Mouse (Mus musculus) ES-E14 (cell line): ENCODE data around the gene Igf2bp3. TPM values are rescaled to one million over a fixed set of nuclear protein-coding genes. Genes with fewer than 3 reads are reported as not detected.

ENCODE experiments used
- DNase-seq: peaks from one replicate; pipeline ENCODE4 v3.0.0-alpha.2; 2013; ENCODE audit warnings: low read depth, low spot score
- H3K27ac ChIP-seq: 2 replicates; pipeline ENCODE4 v1.5.1; 2012; ENCODE audit warnings: low read depth, mild to moderate bottlenecking, low read length, moderate library complexity, mixed read lengths; ENCODE audit not compliant: poor library complexity, insufficient read depth, severe bottlenecking
- H3K36me3 ChIP-seq: 2 replicates; pipeline ENCODE4 v1.6.1; 2012; ENCODE audit warnings: mild to moderate bottlenecking, low read length, moderate library complexity, mixed read lengths; ENCODE audit not compliant: control insufficient read depth, poor library complexity, insufficient read depth, severe bottlenecking
- H3K4me1 ChIP-seq, 2 experiments: fragments of 150-350 bp in 1 of 2; sonication (generic) in 1 of 2; 2 replicates each; pipeline ENCODE4 v1.6.1; 2012; ENCODE audit warnings: low read length in 2 of 2, mild to moderate bottlenecking in 1 of 2, mixed read lengths in 1 of 2; ENCODE audit not compliant: control insufficient read depth in 2 of 2, insufficient read depth in 2 of 2, poor library complexity in 1 of 2
- H3K4me3 ChIP-seq, 2 experiments: fragments of 150-350 bp in 1 of 2; sonication (generic) in 1 of 2; 2 replicates each; pipeline ENCODE4 v1.5.1; 2012; ENCODE audit warnings: low read length in 2 of 2, low read depth in 1 of 2, mild to moderate bottlenecking in 1 of 2, mixed read lengths in 1 of 2; ENCODE audit not compliant: insufficient read depth in 1 of 2, poor library complexity in 1 of 2, severe bottlenecking in 1 of 2
- H3K9ac ChIP-seq: 2 replicates; pipeline ENCODE4 v1.6.1; 2012; ENCODE audit warnings: low read depth, mild to moderate bottlenecking, low read length, mixed read lengths; ENCODE audit not compliant: poor library complexity, insufficient read depth, severe bottlenecking
- H3K9me3 ChIP-seq: fragments of 150-350 bp; sonication (generic); 2 replicates; pipeline ENCODE4 v1.6.1; 2012; ENCODE audit warnings: low read depth, mild to moderate bottlenecking, low read length; ENCODE audit not compliant: control insufficient read depth, insufficient read depth
- CHD2 ChIP-seq: IDR thresholded peaks from 2 replicates; pipeline ENCODE4 v1.6.1; 2014; ENCODE audit warnings: mild to moderate bottlenecking, low read depth, low read length, inconsistent platforms
- HCFC1 ChIP-seq: IDR thresholded peaks from 2 replicates; pipeline ENCODE4 v1.6.1; 2012; ENCODE audit warnings: low read length, inconsistent platforms, borderline replicate concordance; ENCODE audit not compliant: insufficient read depth
- MAFK ChIP-seq: IDR thresholded peaks from 2 replicates; pipeline ENCODE4 v1.6.1; 2014; ENCODE audit warnings: mild to moderate bottlenecking, low read depth, low read length, inconsistent platforms; ENCODE audit not compliant: insufficient read depth
- ZC3H11A ChIP-seq: IDR thresholded peaks from 2 replicates; pipeline ENCODE4 v1.6.1; 2012; ENCODE audit warnings: low read depth, mild to moderate bottlenecking, inconsistent platforms, low read length, borderline replicate concordance
- ZNF384 ChIP-seq: IDR thresholded peaks from 2 replicates; pipeline ENCODE4 v1.6.1; 2012; ENCODE audit warnings: low read depth, low read length, inconsistent platforms
- in situ Hi-C, 2 experiments: fragments of 600-800 bp; cut with MboI; formaldehyde crosslinking; loops; one replicate each; pipeline ENCODE4 v1.15.1; 2025; ENCODE audit warnings: low sequenced_read_pairs in 2 of 2, inconsistent platforms in 1 of 2; ENCODE audit not compliant: unreplicated experiment in 2 of 2
- total RNA-seq: library from RNA; depleted of rRNA; stranded (reverse); fragments of 300-350 nt; gene quantifications from 2 replicates; pipeline ENCODE4 v1.2.3, GENCODE M21; 2012

The Igf2bp3 gene
- total RNA-seq, 1 experiment: 32.8 TPM

GRCm38 (mm10) chr6:49068361-49068760 lies 146.4 kb downstream of the Igf2bp3 start:
- Histone ChIP-seq H3K4me3 (no peak overlapping the region), H3K9ac (peak overlapping the region; percentile 31; the same call in 1 of the 2 replicates), H3K36me3 (no peaks in the 10 kb centered on the region), H3K4me1 (peaks cover 0 to 3% of the 10 kb centered on the region in 2 experiments; a peak in 1 of 4 replicates), H3K27ac (no peak overlapping the region), H3K9me3 (no peaks in the 10 kb centered on the region)
- no peak for TF ChIP-seq ZC3H11A
- no peak for TF ChIP-seq MAFK
- TF ChIP-seq CHD2: no peak
- TF ChIP-seq ZNF384: no peak
- no peak for TF ChIP-seq HCFC1
- DNase-seq: no peak
- in situ Hi-C loops: loop anchor here in 1 of 2 experiments (10.0 kb wide), 1 partner anchor 296 kb away; the partner anchor contains the start of gene Fam221a

DNA sequence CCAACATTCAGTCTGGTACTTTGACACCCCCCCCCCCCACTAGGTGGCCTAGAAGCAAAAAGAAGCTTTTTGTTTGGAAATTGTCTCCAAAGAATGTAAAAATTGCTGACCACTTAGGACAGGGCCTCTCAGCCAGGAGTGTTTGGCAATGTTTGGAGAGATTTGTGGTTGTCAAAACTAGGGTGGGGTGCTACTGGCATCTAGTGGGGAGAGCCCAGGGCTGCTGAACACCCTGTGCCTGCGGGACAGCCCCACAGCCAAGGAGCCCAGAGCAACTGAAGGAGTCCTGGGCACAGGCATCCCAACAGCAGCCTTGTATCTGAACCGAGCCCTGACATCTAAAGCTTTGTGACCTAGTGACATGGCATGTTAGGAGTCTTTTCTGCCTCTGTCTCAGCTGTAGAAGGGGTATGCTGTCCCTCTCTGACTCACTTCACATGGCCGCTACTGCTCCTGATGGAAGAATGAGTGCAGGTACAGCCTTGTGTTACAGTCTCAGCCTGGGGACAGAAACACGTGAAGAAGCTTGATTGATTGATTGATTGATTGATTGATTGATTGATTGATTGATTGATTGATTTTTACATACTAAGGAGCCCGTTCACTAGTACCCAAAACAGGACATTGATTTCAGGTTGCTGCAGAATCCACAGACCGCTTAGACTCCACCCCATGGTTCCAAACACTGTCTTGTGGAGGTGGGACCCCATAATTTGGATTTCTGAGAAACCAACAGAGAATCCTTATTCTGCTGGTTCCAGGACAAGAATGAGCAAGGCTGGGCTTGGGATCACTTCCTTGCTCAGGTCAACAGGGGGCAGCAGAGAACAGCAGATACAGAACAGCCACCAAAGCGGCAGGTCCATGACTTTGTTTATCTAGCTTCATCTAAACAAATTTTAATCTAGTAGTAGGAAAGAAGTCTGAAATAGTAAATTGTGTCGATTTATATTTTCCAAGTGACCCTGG lies 157.4 kb downstream of the Igf2bp3 start:
- Histone ChIP-seq H3K36me3 (no peaks in the 10 kb centered on the region), H3K9ac (no peak overlapping the region), H3K9me3 (no peaks in the 10 kb centered on the region), H3K4me1 (peaks cover 0 to 3% of the 10 kb centered on the region in 2 experiments; a peak in 1 of 4 replicates), H3K4me3 (no peak overlapping the region), H3K27ac (no peak overlapping the region)
- DNase-seq: no peak
- peak; percentile 79 for TF ChIP-seq ZC3H11A
- no peak for TF ChIP-seq ZNF384
- in situ Hi-C loops: no loop called here

DNA sequence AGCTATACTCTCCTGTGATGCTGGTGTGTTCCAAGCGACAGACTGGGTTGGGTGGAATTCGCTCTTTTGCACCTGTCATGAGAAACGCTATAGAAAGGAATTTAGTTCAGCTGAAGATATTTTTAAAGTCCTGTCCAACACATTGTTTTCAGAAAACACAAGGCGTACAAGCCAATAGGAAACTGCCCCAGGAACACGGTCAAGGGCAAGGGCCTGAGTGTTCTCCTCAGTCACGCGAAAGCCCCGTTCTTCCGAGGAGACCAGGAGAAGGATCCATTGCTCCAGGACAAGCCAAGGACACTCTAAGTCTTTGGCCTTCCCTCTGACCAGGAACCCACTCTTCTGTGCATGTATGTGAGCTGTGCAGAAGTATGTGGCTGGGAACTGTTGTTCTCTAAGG lies 158.7 kb downstream of the Igf2bp3 start:
- Histone ChIP-seq H3K36me3 (no peaks in the 10 kb centered on the region), H3K27ac (no peak overlapping the region), H3K9ac (no peak overlapping the region), H3K4me1 (peaks cover 0 to 3% of the 10 kb centered on the region in 2 experiments; a peak in 1 of 4 replicates), H3K9me3 (no peaks in the 10 kb centered on the region), H3K4me3 (no peak overlapping the region)
- TF ChIP-seq ZC3H11A (no peak), CHD2 (no peak), HCFC1 (no peak), ZNF384 (no peak)
- in situ Hi-C loops: no loop called here
- DNase-seq: no peak

DNA sequence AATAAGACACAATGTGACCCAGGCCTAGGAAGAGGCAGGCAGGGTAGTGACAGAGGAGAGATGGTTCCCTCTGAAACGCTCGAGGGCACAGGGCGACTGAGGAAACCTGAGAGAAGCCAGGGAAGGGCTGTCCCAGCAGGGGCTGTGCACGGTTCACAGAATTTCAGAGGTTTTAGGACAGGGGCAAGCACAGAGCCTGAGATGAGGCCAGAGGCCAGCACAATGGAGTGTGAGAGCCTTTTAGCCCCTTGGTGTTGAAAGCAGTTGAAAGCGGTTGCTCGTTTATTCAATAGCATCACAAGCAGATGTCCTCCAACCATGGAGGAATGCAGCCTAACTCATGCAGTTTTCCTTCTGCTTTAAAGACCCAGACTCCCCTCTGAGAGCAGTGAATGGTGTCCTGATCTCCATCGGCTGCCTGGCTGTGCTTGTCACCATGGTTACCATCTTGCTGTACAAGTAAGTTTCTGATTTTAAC lies 159.5 kb downstream of the Igf2bp3 start:
- Histone ChIP-seq H3K9me3 (no peaks in the 10 kb centered on the region), H3K4me1 (peaks cover 0 to 3% of the 10 kb centered on the region in 2 experiments; a peak in 1 of 4 replicates), H3K27ac (no peak overlapping the region), H3K4me3 (no peak overlapping the region), H3K36me3 (no peaks in the 10 kb centered on the region), H3K9ac (no peak overlapping the region)
- in situ Hi-C loops: no loop called here
- no peak for DNase-seq
- TF ChIP-seq HCFC1 (no peak), ZC3H11A (no peak), CHD2 (no peak), MAFK (no peak), ZNF384 (no peak)
